Mouse (Mus musculus): Measurements from ENCODE around the gene Rexo2. TPM values are rescaled to one million over a fixed set of nuclear protein-coding genes. Genes with fewer than 3 reads are reported as not detected.

Rexo2 gene
- 113 TPM for polyA plus RNA-seq (2015; fragmentation: Illumina TruSeq; extraction: RNeasy Lipid Tissue Mini Kit (QIAGEN cat#74804); ENCODE audit: low read depth, low replicate concordance)

GRCm38 (mm10) chr9:48480411-48481213 is at the start of gene Rexo2:
Gene Rexo2 (minus strand): TSS chr9:48480623.

GRCm38 (mm10) chr9:48494817-48495547 is 14.6 kb upstream of the Rexo2 start, which contains the start of the genes Rbm7 and Gm5617:
Gene Rbm7 (minus strand): TSS chr9:48495299.
Gene Gm5617 (plus strand): TSS chr9:48495442.

Other genes starting within 250 kb of the Rexo2 start
- 0.49 TPM for gene Nxpe2, start 127.2 kb downstream of the Rexo2 start, polyA plus RNA-seq (2015; fragmentation: Illumina TruSeq; extraction: RNeasy Lipid Tissue Mini Kit (QIAGEN cat#74804); ENCODE audit: low read depth, low replicate concordance)
- gene Rbm7, start 14.7 kb upstream of the Rexo2 start, polyA plus RNA-seq (2015; fragmentation: Illumina TruSeq; extraction: RNeasy Lipid Tissue Mini Kit (QIAGEN cat#74804); ENCODE audit: low read depth, low replicate concordance): 51.7 TPM
- gene Gm5617, start 14.8 kb upstream of the Rexo2 start, polyA plus RNA-seq (2015; fragmentation: Illumina TruSeq; extraction: RNeasy Lipid Tissue Mini Kit (QIAGEN cat#74804); ENCODE audit: low read depth, low replicate concordance): 14.3 TPM
- 1.3 TPM for gene Nnmt, start 124.5 kb upstream of the Rexo2 start, polyA plus RNA-seq (2015; fragmentation: Illumina TruSeq; extraction: RNeasy Lipid Tissue Mini Kit (QIAGEN cat#74804); ENCODE audit: low read depth, low replicate concordance)